Mouse (Mus musculus) kidney, adult 2 months (tissue): ENCODE measurements around the gene Pdzrn3.

Source experiments
- CTCF ChIP-seq: fragments of 200-500 bp; conservative IDR thresholded peaks from 2 replicates; pipeline ENCODE4 v1.5.1; 2011; ENCODE audit warnings: low read depth, mild to moderate bottlenecking, control low read depth, low read length, moderate library complexity, mixed read lengths; ENCODE audit not compliant: insufficient read depth, insufficient read length
- POLR2A ChIP-seq: fragments of 200-500 bp; IDR thresholded peaks from one replicate; pipeline ENCODE4 v1.6.1; 2011; ENCODE audit warnings: low read depth, low read length, control low read depth

DNA sequence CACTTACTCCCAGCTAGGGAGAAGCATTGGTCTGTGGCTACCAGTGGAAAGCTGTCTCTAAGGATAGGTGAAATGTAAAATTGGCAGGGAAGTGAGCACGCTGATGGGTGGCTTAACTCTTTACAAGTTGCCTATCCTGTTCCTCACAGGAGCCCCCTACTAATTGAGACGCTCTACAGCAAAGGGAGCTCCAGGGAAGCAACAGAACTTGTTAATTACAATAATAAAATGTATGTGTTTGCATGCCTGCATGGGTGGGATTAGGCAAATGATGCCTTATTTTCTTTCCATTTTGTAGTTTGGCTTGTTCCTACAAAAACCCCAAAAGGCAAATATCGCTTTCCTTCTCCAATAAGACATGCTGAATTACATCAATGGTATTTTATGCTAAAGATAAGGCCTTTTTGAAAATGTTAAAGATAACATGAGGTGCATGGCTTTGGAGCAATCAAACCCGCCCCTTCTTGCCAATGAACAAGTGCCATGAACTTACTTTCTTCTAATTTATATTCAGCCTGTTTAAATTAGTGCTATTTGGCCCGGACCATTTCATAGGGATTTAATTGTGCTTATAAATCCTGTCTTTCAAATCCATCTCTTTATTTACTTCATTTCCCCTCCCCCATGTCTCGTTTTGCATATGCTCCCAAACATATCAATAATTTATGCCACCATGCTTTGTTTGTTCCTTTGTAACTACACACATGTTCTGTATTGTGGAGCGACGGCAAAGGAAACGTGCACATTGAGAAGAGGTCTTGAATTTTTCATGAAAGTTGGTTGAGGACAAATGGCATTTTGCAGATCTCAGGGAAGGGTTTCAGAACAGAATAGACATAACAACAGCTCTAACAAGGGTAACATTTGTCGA is 44.6 kb upstream of the Pdzrn3 start:
- TF ChIP-seq CTCF (no peak), POLR2A (no peak)
